Mouse (Mus musculus) bone marrow macrophage, adult 2 months (primary cell): ENCODE results near the gene Rapgef4. TPM values are rescaled to one million over a fixed set of nuclear protein-coding genes. Genes with fewer than 3 reads are reported as not detected.

Experiments
- H3K27ac ChIP-seq: 2 replicates; pipeline ENCODE4 v1.5.1; 2012; ENCODE audit warnings: low read depth, low read length; ENCODE audit not compliant: insufficient read depth
- H3K4me1 ChIP-seq: 2 replicates; pipeline ENCODE4 v1.6.1; 2012; ENCODE audit warnings: low read length; ENCODE audit not compliant: control insufficient read depth, insufficient read depth
- H3K4me3 ChIP-seq: 2 replicates; pipeline ENCODE4 v1.5.1; 2012; ENCODE audit warnings: mild to moderate bottlenecking, low read length, moderate library complexity; ENCODE audit not compliant: insufficient read depth
- CTCF ChIP-seq: IDR thresholded peaks from 2 replicates; pipeline ENCODE4 v1.5.1; 2012; ENCODE audit warnings: low read depth, mild to moderate bottlenecking, low read length, moderate library complexity
- POLR2A ChIP-seq: IDR thresholded peaks from 2 replicates; pipeline ENCODE4 v1.6.1; 2012; ENCODE audit warnings: mild to moderate bottlenecking, low read depth, low read length, borderline replicate concordance
- polyA plus RNA-seq: library from polyadenylated mRNA; stranded (reverse); fragments of >200 nt; gene quantifications from 2 replicates; pipeline ENCODE4 v1.2.4, GENCODE M21; 2012; ENCODE audit not compliant: missing spikeins, insufficient read depth, insufficient read length

Rapgef4 gene
- polyA plus RNA-seq, 1 experiment, result not detected

- TF ChIP-seq POLR2A (no peak), CTCF (no peak)
- Histone ChIP-seq H3K4me1 (peaks cover 4% of the 10 kb centered on the region), H3K27ac (no peak overlapping the region), H3K4me3 (no peak overlapping the region)
These were observed 271.8 kb downstream of the Rapgef4 start for GRCm38 (mm10) chr2:72252510-72253505.

- Histone ChIP-seq H3K4me3 (no peak overlapping the region), H3K4me1 (peaks cover 3% of the 10 kb centered on the region; the same call in 1 of the 2 replicates), H3K27ac (no peak overlapping the region)
- no peak for TF ChIP-seq CTCF
- TF ChIP-seq POLR2A, result no peak
These were observed 272.8 kb downstream of the Rapgef4 start for GRCm38 (mm10) chr2:72253882-72254281.

- H3K27ac ChIP-seq, result no peak overlapping the region
- H3K4me3 ChIP-seq, result no peak overlapping the region
- TF ChIP-seq CTCF (no peak), POLR2A (no peak)
- H3K4me1 ChIP-seq, result peaks cover 7% of the 10 kb centered on the region
These were observed 274.0 kb downstream of the Rapgef4 start for GRCm38 (mm10) chr2:72254813-72255582.

DNA sequence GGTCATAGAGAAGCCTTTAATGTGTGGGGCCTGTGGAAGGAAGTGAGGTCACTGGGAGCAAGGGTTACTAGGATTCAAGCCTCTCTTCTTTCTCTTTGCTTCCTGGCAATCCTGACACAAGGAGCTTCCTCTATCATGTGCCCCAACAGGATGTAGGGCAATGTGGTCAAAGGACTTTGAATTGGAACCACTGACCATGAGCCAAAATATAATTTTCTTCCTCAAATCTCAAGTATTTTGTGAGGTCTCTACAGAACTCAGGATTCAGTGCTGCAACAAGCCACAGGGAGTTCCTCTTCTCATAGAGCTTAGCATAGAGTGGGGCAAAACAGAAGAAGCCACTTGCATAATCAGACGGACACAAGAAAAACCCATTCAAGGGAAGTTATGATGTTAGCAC is 279.7 kb downstream of the Rapgef4 start:
- peak overlapping the region; percentile 83 for H3K27ac ChIP-seq
- H3K4me1 ChIP-seq, result peaks cover 33% of the 10 kb centered on the region
- TF ChIP-seq POLR2A (no peak), CTCF (no peak)
- no peak overlapping the region for H3K4me3 ChIP-seq

- TF ChIP-seq POLR2A (no peak), CTCF (no peak)
- H3K4me3 ChIP-seq, result no peak overlapping the region
- H3K27ac ChIP-seq, result peak overlapping the region; percentile 28; the same call in 1 of the 2 replicates
- H3K4me1 ChIP-seq, result peaks cover 37% of the 10 kb centered on the region
These were observed 281.9 kb downstream of the Rapgef4 start for GRCm38 (mm10) chr2:72262814-72263480.

DNA sequence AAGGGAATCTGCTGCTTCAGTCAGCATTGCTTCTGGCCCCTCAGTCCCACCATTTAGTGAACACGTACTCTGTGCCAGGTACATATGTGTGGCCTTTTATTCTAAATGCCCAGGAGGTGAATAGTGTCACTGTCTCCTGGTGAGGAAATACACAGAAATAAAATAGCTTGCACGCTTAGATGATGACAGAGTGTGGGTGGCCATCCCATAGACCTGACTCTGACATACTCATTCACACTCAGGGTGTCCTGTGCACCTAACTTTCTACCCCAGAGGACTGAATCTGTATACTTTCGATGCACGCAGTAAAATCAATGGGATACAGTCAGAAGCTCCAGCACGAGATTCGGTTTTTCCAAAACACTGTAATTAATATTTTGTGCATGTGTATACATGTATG is 286.4 kb downstream of the Rapgef4 start:
- no peak overlapping the region for H3K27ac ChIP-seq
- TF ChIP-seq CTCF (no peak), POLR2A (no peak)
- H3K4me3 ChIP-seq, result no peak overlapping the region
- peaks cover 29% of the 10 kb centered on the region for H3K4me1 ChIP-seq

- TF ChIP-seq POLR2A (no peak), CTCF (no peak)
- Histone ChIP-seq H3K27ac (peak overlapping the region; percentile 92), H3K4me1 (peaks cover 20% of the 10 kb centered on the region), H3K4me3 (peak overlapping the region; percentile 34; the same call in 1 of the 2 replicates)
These were observed 288.8 kb downstream of the Rapgef4 start for GRCm38 (mm10) chr2:72269651-72270341.

DNA sequence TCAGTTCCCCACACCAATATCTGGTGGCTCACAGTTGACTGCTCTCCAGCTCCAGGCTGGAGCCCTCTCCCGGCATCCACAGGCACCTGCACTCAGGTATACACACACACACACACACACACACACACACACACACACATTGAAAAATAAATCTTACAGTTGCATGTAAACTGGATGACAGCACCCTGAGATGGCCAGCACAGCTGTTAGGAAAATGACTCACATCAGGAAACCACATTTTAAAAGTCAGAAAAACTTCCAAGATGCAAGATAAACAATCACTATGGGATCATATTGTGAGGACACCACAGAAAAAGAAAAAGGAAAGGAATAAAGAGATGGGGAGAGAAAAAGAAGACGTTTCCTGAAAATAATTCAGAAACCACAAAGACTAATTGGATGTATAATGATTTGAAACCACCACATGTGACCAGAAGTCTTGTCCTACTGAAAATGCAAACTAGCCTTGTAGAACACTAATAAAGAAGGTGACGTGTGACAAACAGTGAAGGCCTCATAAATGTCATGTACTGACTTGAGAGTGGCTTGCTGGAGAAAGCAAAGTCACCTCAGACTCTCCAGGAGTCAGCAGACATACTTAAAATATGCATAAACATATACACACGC is 297.3 kb downstream of the Rapgef4 start:
- H3K27ac ChIP-seq, result no peak overlapping the region
- TF ChIP-seq CTCF, result no peak
- TF ChIP-seq POLR2A, result no peak
- peaks cover 11% of the 10 kb centered on the region for H3K4me1 ChIP-seq
- no peak overlapping the region for H3K4me3 ChIP-seq
